Mouse (Mus musculus) testis, adult 2 months (tissue): ENCODE measurements around the gene Ppp1r1c.

Source experiments
- CTCF ChIP-seq: fragments of 200-500 bp; IDR thresholded peaks from 2 replicates; pipeline ENCODE4 v1.5.1; 2012; ENCODE audit warnings: low read depth, mild to moderate bottlenecking, inconsistent platforms, low read length, moderate library complexity; ENCODE audit not compliant: control insufficient read depth, insufficient read depth, insufficient replicate concordance
- POLR2A ChIP-seq: fragments of 200-500 bp; IDR thresholded peaks from 2 replicates; pipeline ENCODE4 v1.6.1; 2012; ENCODE audit warnings: low read depth, mild to moderate bottlenecking, inconsistent platforms, low read length, moderate library complexity; ENCODE audit not compliant: control insufficient read depth

- TF ChIP-seq CTCF (no peak), POLR2A (no peak)
Measured at GRCm38 (mm10) chr2:79704773-79705172, 2.8 kb upstream of the Ppp1r1c start.
